Mouse (Mus musculus) lung, embryonic 14.5 days (tissue): ENCODE measurements around the gene Cdc25b. TPM values are rescaled to one million over a fixed set of nuclear protein-coding genes. Genes with fewer than 3 reads are reported as not detected.
A peak's percentile ranks its signal among the peaks of the same experiment; 100 is the strongest.

Experiments
- ATAC-seq: fragments of 200-750 bp; cut with Nextera tagmentation; 2 replicates; pipeline ENCODE4 v1.8.0; 2017; ENCODE audit warnings: mild to moderate bottlenecking, moderate TSS enrichment, moderate library complexity; ENCODE audit not compliant: insufficient read depth
- DNase-seq: peaks from one replicate; pipeline ENCODE4 v3.0.0-alpha.2; 2015
- H3K27ac ChIP-seq: fragments of 300-500 bp; sonication (generic); 2 replicates; pipeline ENCODE4 v1.5.1; 2014; ENCODE audit warnings: low read depth, mild to moderate bottlenecking, moderate library complexity
- H3K27me3 ChIP-seq: fragments of 300-500 bp; sonication (generic); 2 replicates; pipeline ENCODE4 v1.6.1; 2014; ENCODE audit warnings: low read length, control low read depth; ENCODE audit not compliant: insufficient read depth
- H3K36me3 ChIP-seq: fragments of 300-500 bp; sonication (generic); 2 replicates; pipeline ENCODE4 v1.6.1; 2014; ENCODE audit warnings: control low read depth; ENCODE audit not compliant: insufficient read depth
- H3K4me1 ChIP-seq: fragments of 300-500 bp; sonication (generic); 2 replicates; pipeline ENCODE4 v1.6.1; 2014; ENCODE audit warnings: antibody characterized with exemption, control low read depth; ENCODE audit not compliant: insufficient read depth
- H3K4me2 ChIP-seq: fragments of 300-500 bp; sonication (generic); 2 replicates; pipeline ENCODE4 v1.6.1; 2014; ENCODE audit warnings: mild to moderate bottlenecking
- H3K4me3 ChIP-seq: fragments of 300-500 bp; sonication (generic); 2 replicates; pipeline ENCODE4 v1.5.1; 2014; ENCODE audit warnings: low read depth, low read length
- H3K9ac ChIP-seq: fragments of 300-500 bp; sonication (generic); 2 replicates; pipeline ENCODE4 v1.6.1; 2014
- H3K9me3 ChIP-seq: fragments of 300-500 bp; sonication (generic); 2 replicates; pipeline ENCODE4 v1.6.1; 2016; ENCODE audit warnings: low read depth, low read length, control low read depth
- CTCF ChIP-seq: IDR thresholded peaks from 2 replicates; pipeline ENCODE4 v1.5.1; 2016; ENCODE audit warnings: antibody characterized with exemption, low read depth
- WGBS: fragments of 180-500 bp; shearing (Covaris S2); extraction: QIAGEN DNeasy Blood & Tissue Kit; methylation state at CpG from one replicate; pipeline ENCODE4 v1.1.7; 2014; 5-methylcytosine and 5-hydroxymethylcytosine counted together
- polyA plus RNA-seq: library from polyadenylated mRNA; unstranded; fragments of >200 nt; fragmentation: Nextera tagmentation; extraction: Ambion mirVana; gene quantifications from 2 replicates; pipeline ENCODE4 v1.2.1, GENCODE M21; 2014

Cdc25b gene
- polyA plus RNA-seq, 1 experiment from 2014 or later, result 59.6 TPM

GRCm38 (mm10) chr2:131174700-131175099 is 12.0 kb upstream of the Cdc25b start:
- H3K27ac ChIP-seq, result no peak overlapping the region
- peaks cover 14% of the 10 kb centered on the region; the same call in 1 of the 2 replicates for H3K36me3 ChIP-seq
- H3K9me3 ChIP-seq, result no peaks in the 10 kb centered on the region
- peaks cover 30% of the 10 kb centered on the region for H3K27me3 ChIP-seq
- 4% methylated on average over 11 of the region's 11 CpGs for WGBS
- no peak for TF ChIP-seq CTCF
- peak overlapping the region; percentile 30 for H3K4me3 ChIP-seq
- DNase-seq (peak; percentile 92), ATAC-seq (peak; percentile 27; the same call in 1 of the 2 replicates)
- H3K9ac ChIP-seq, result peak overlapping the region; percentile 23; the same call in 1 of the 2 replicates
- H3K4me2 ChIP-seq, result peak overlapping the region; percentile 81
- peaks cover 21% of the 10 kb centered on the region for H3K4me1 ChIP-seq

- no peak overlapping the region for H3K9ac ChIP-seq
- H3K36me3 ChIP-seq, result peaks cover 14% of the 10 kb centered on the region; the same call in 1 of the 2 replicates
- DNase-seq (no peak), ATAC-seq (no peak)
- H3K9me3 ChIP-seq, result no peaks in the 10 kb centered on the region
- H3K4me1 ChIP-seq, result peaks cover 21% of the 10 kb centered on the region
- TF ChIP-seq CTCF, result no peak
- 74% methylated on average over 3 of the region's 3 CpGs for WGBS
- peak overlapping the region; percentile 67; the same call in 1 of the 2 replicates for H3K27ac ChIP-seq
- H3K4me3 ChIP-seq, result no peak overlapping the region
- H3K27me3 ChIP-seq, result peaks cover 28% of the 10 kb centered on the region
- H3K4me2 ChIP-seq, result no peak overlapping the region
Measured at GRCm38 (mm10) chr2:131175286-131175944, 11.3 kb upstream of the Cdc25b start.

DNA sequence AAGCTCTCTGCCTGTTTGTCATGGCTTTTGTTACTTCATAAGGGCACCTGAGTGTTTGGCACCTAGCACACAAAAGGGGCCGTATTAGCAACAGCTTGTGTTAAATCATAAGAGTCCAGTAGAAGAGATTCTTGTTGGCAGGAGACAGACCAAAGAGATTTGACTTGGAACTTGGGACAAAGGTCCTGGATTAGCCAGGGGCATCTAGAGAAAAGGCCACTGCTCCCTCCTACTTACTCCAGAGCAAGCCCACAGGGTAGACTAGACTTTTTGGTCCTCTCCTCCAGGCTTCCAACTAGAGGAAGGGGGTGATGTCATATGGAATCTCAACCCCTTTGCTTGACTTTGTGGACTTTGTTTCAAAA is 10.8 kb upstream of the Cdc25b start:
- no peak for TF ChIP-seq CTCF
- peak overlapping the region; percentile 67 for H3K27ac ChIP-seq
- H3K4me1 ChIP-seq, result peaks cover 21% of the 10 kb centered on the region
- 91% methylated on average over 1 of the region's 1 CpGs for WGBS
- no peak overlapping the region for H3K4me3 ChIP-seq
- H3K9ac ChIP-seq, result no peak overlapping the region
- ATAC-seq, result no peak
- peak overlapping the region; percentile 97 for H3K4me2 ChIP-seq
- no peak for DNase-seq
- H3K27me3 ChIP-seq, result peaks cover 23% of the 10 kb centered on the region
- H3K9me3 ChIP-seq, result no peaks in the 10 kb centered on the region
- peaks cover 14% of the 10 kb centered on the region; the same call in 1 of the 2 replicates for H3K36me3 ChIP-seq

DNA sequence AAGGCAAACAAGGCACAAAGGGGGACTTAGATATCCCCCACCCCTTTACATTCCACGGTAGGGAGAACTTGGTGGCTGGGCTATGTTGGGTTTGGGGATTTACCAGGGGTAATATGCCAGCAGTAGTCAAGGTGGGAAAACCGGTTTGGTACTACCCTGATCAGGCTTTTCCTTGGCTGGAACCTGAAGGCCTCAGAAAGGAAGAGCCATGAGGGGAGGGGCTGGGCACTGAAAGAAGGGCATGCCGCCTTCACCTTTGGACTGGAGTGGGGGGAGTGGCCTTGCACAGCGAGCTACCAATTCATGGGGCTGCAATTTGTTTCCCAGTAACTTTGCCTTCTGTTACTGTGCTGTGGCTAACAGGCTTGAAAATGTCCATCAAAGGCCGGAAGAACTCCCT is 10.3 kb upstream of the Cdc25b start:
- Histone ChIP-seq H3K27me3 (peaks cover 17% of the 10 kb centered on the region), H3K4me3 (0 out of 2 replicates have a peak overlapping the region, but pooled peaks have one; percentile 0), H3K9me3 (no peaks in the 10 kb centered on the region), H3K27ac (peak overlapping the region; percentile 67), H3K4me2 (peak overlapping the region; percentile 97), H3K36me3 (peaks cover 14% of the 10 kb centered on the region; the same call in 1 of the 2 replicates), H3K9ac (no peak overlapping the region), H3K4me1 (peaks cover 21% of the 10 kb centered on the region)
- 59% methylated on average over 5 of the region's 5 CpGs for WGBS
- ATAC-seq (peak; percentile 13; the same call in 1 of the 2 replicates), DNase-seq (peak; percentile 72)
- TF ChIP-seq CTCF, result no peak

GRCm38 (mm10) chr2:131177932-131178331 is 8.8 kb upstream of the Cdc25b start:
- 80% methylated on average over 9 of the region's 9 CpGs for WGBS
- H3K4me1 ChIP-seq, result peaks cover 21% of the 10 kb centered on the region
- DNase-seq (no peak), ATAC-seq (no peak)
- H3K9ac ChIP-seq, result peak overlapping the region; percentile 94; the same call in 1 of the 2 replicates
- TF ChIP-seq CTCF, result no peak
- H3K36me3 ChIP-seq, result peaks cover 14% of the 10 kb centered on the region; the same call in 1 of the 2 replicates
- H3K4me3 ChIP-seq, result peak overlapping the region; percentile 76
- no peak overlapping the region; the same call in 1 of the 2 replicates for H3K27ac ChIP-seq
- H3K4me2 ChIP-seq, result peak overlapping the region; percentile 97
- no peaks in the 10 kb centered on the region for H3K9me3 ChIP-seq
- H3K27me3 ChIP-seq, result peaks cover 3% of the 10 kb centered on the region

GRCm38 (mm10) chr2:131178828-131179245 is 7.9 kb upstream of the Cdc25b start:
- WGBS, result 24% methylated on average over 26 of the region's 26 CpGs
- Histone ChIP-seq H3K9me3 (no peaks in the 10 kb centered on the region), H3K4me3 (peak overlapping the region; percentile 76), H3K27ac (peak overlapping the region; percentile 90; the same call in 1 of the 2 replicates), H3K27me3 (no peaks in the 10 kb centered on the region), H3K36me3 (peaks cover 14% of the 10 kb centered on the region; the same call in 1 of the 2 replicates), H3K4me1 (peaks cover 21% of the 10 kb centered on the region), H3K9ac (peak overlapping the region; percentile 94), H3K4me2 (peak overlapping the region; percentile 97)
- ATAC-seq, result no peak
- peak; percentile 11 for DNase-seq
- no peak for TF ChIP-seq CTCF

DNA sequence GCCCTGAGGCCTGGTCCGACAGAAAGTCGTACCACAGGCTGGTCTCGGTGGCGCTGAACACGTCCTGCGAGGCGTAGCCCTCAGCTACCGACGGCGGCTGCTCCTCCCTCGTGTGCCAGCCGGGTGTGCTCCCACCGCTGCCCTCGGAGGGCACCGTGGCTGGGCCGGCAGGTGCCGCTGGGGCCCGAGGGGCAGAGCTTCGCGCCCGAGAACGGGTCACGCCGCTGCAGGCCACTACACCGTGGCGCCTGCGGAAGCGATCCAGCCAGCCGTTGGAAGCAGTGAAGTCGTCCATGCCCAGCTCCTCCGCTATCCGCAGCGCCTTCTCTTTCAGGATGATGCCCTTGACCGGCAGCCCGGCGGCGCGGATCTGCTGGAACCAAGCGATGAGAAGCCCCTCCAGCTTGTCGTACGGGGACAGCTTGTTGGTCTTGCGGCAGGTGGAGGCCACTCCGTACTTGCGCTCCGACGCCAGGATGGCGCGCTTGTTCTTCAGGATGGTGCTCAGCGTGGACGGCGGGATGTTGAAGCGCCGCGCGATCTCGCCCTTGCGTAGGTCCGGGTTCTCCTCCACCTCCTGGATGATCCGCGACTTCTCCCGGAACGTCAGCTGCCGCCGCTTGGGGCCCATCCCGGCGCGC is 7.4 kb upstream of the Cdc25b start:
- peak overlapping the region; percentile 97 for H3K4me2 ChIP-seq
- peak; percentile 52 for ATAC-seq
- WGBS, result under 1% methylated on average over 67 of the region's 67 CpGs

More for the DNA sequence above, 7.4 kb upstream of the Cdc25b start:
- peaks cover 14% of the 10 kb centered on the region; the same call in 1 of the 2 replicates for H3K36me3 ChIP-seq
- H3K4me3 ChIP-seq, result peak overlapping the region; percentile 76
- H3K27ac ChIP-seq, result peak overlapping the region; percentile 90
- peak; percentile 77 for DNase-seq
- peak overlapping the region; percentile 94 for H3K9ac ChIP-seq
- no peaks in the 10 kb centered on the region for H3K27me3 ChIP-seq
- H3K4me1 ChIP-seq, result peaks cover 21% of the 10 kb centered on the region
- no peaks in the 10 kb centered on the region for H3K9me3 ChIP-seq
- no peak for TF ChIP-seq CTCF
